Mouse (Mus musculus) left cerebral cortex, adult 6 months (tissue): ENCODE measurements around the gene Il15. TPM values are rescaled to one million over a fixed set of nuclear protein-coding genes. Genes with fewer than 3 reads are reported as not detected.

Experiments used
- long read RNA-seq, 2 experiments: library from polyadenylated mRNA; unstranded; transcript quantifications; one replicate each; pipeline ENCODE4 v2.0.0; 2019 to 2020
- polyA plus RNA-seq: library from polyadenylated mRNA; unstranded; fragments of <200 nt; fragmentation: Nextera tagmentation; gene quantifications from 2 replicates; pipeline ENCODE4 v1.2.3, GENCODE M21; 2021

Gene Il15
- 2.3 and 4.0 TPM in 2 replicates for polyA plus RNA-seq
- long read RNA-seq, experiment 1, partial matches to known transcripts, result 0 of 6 reads
- long read RNA-seq, experiment 1, other reads (novel, unspliced or antisense), result 6 of 6 reads
- long read RNA-seq, experiment 2, partial matches to known transcripts, result 0 of 2 reads
- long read RNA-seq, experiment 2, other reads (novel, unspliced or antisense), result 2 of 2 reads

GRCm38 (mm10) chr8:82402686-82403330 is at the start of gene Il15:
TSS of gene Il15 (minus strand) at chr8:82403222.

